Mouse (Mus musculus): ENCODE data around the gene Ptpre. TPM values are rescaled to one million over a fixed set of nuclear protein-coding genes. Genes with fewer than 3 reads are reported as not detected.

The Ptpre gene
- total and polyA plus RNA-seq, 3 experiments: 30.5 to 154 (median 119) TPM

DNA sequence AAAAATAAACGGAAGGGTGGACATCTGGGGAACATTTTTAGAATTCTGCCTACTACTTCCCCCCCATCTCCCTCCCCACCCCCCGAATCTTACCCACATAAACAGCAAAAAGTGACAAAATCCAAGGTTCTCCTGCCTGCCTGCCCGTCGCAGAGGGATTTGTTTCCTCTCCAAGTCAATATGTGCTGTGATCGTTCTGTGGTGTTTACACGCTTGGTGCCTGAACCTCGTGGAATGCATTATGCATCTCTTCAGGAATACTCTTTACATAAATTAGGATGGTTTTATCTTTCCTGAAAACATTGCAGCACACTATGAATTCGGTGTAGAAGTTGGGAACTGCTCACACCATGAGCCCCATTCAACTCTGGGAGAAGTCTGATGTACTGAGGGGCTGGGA is 26.7 kb downstream of the Ptpre start:
- no peaks in the 10 kb centered on the region for H3K9me3 ChIP-seq (replicated peaks)
- no peaks in the 10 kb centered on the region for H3K27me3 ChIP-seq (ENCODE audit: insufficient read depth, low read length)
- TF ChIP-seq TAL1 (conservative IDR thresholded peaks at IDR 0.05; ENCODE audit: low read depth, low read length): no peak
- TF ChIP-seq POLR2AphosphoS5 (IDR thresholded peaks at IDR 0.05; ENCODE audit: insufficient replicate concordance, low read depth, low read length): no peak
- TF ChIP-seq GATA2 (IDR thresholded peaks at IDR 0.05; ENCODE audit: borderline replicate concordance, low read depth, low read length): no peak
- no peak for TF ChIP-seq GATA1 (IDR thresholded peaks at IDR 0.05; ENCODE audit: borderline replicate concordance, low read length)
- TF ChIP-seq CTCF (IDR thresholded peaks at IDR 0.05; ENCODE audit: low read depth, low read length): no peak
- no peak overlapping the region for H3K4me3 ChIP-seq (ENCODE audit: low read depth, low read length)
- H3K4me1 ChIP-seq (ENCODE audit: insufficient read depth, low read depth, low read length): peaks cover 81% of the 10 kb centered on the region
- no peak for ATAC-seq (ENCODE audit: extremely low read depth, insufficient number of reproducible peaks, low FRiP score, poor library complexity, severe bottlenecking)
- no peak for DNase-seq (ENCODE audit: low spot score)
- H3K36me3 ChIP-seq (replicated peaks): peaks cover 95% of the 10 kb centered on the region

DNA sequence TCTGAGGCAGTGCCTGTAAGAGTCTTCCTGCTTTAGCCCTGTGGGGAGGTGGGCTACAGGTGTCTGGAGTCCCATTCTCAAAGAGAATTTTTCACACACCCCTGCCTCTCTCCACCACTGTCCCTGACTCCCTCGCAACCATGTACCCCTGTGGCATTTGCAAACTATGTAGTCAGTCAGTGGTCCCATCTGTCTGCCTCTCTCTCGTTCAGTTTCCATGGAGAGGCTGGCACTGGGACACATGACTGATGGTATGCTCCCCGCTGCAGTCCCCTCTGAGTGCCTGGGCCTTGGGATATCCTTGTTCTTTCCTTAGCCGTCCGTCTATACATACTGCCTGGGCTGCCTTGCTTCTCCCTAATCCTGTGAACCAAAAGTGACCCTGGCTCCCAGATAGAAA is 28.7 kb downstream of the Ptpre start:
- TF ChIP-seq POLR2AphosphoS5 (IDR thresholded peaks at IDR 0.05; ENCODE audit: insufficient replicate concordance, low read depth, low read length): no peak
- no peak for TF ChIP-seq GATA2 (IDR thresholded peaks at IDR 0.05; ENCODE audit: borderline replicate concordance, low read depth, low read length)
- TF ChIP-seq TAL1 (conservative IDR thresholded peaks at IDR 0.05; ENCODE audit: low read depth, low read length): no peak
- TF ChIP-seq GATA1 (IDR thresholded peaks at IDR 0.05; ENCODE audit: borderline replicate concordance, low read length): no peak
- TF ChIP-seq CTCF (IDR thresholded peaks at IDR 0.05; ENCODE audit: low read depth, low read length): no peak
- Histone ChIP-seq H3K36me3 (replicated peaks) (peaks cover 97% of the 10 kb centered on the region), H3K4me1 (ENCODE audit: insufficient read depth, low read depth, low read length) (peaks cover 85% of the 10 kb centered on the region), H3K27me3 (ENCODE audit: insufficient read depth, low read length) (no peaks in the 10 kb centered on the region), H3K4me3 (ENCODE audit: low read depth, low read length) (no peak overlapping the region), H3K9me3 (replicated peaks) (no peaks in the 10 kb centered on the region)
- DNase-seq (ENCODE audit: low spot score): no peak
- no peak for ATAC-seq (ENCODE audit: extremely low read depth, insufficient number of reproducible peaks, low FRiP score, poor library complexity, severe bottlenecking)

DNA sequence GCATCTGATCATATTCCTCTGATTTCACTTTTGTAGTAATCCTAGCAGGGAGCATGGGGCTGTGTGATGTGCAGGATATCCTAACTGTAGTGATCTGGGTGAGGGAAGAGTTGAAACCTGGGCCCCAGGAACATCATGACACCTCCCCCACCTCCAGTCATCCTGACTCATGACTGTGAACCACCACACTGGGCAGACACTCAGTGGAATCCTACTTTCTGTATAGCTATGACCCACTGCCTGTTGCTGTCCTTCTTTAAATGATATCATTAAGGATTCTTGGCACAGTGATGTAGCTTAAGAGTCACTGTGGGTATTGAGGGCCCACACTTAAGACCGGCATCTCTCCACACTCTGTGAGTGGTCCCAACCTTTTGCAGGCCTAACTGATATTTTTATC is 30.3 kb downstream of the Ptpre start:
- ATAC-seq (ENCODE audit: extremely low read depth, insufficient number of reproducible peaks, low FRiP score, poor library complexity, severe bottlenecking): peak; percentile 29; the same call in 1 of the 2 replicates
- no peak overlapping the region for H3K4me3 ChIP-seq (ENCODE audit: low read depth, low read length)
- DNase-seq (ENCODE audit: low spot score): no peak
- peaks cover 97% of the 10 kb centered on the region for H3K36me3 ChIP-seq (replicated peaks)
- no peaks in the 10 kb centered on the region for H3K9me3 ChIP-seq (replicated peaks)
- peaks cover 92% of the 10 kb centered on the region for H3K4me1 ChIP-seq (ENCODE audit: insufficient read depth, low read depth, low read length)
- H3K27me3 ChIP-seq (ENCODE audit: insufficient read depth, low read length): no peaks in the 10 kb centered on the region
- TF ChIP-seq POLR2AphosphoS5 (IDR thresholded peaks at IDR 0.05; ENCODE audit: insufficient replicate concordance, low read depth, low read length): no peak
- no peak for TF ChIP-seq GATA1 (IDR thresholded peaks at IDR 0.05; ENCODE audit: borderline replicate concordance, low read length)
- no peak for TF ChIP-seq CTCF (IDR thresholded peaks at IDR 0.05; ENCODE audit: low read depth, low read length)
- no peak for TF ChIP-seq GATA2 (IDR thresholded peaks at IDR 0.05; ENCODE audit: borderline replicate concordance, low read depth, low read length)
- TF ChIP-seq TAL1 (conservative IDR thresholded peaks at IDR 0.05; ENCODE audit: low read depth, low read length): no peak

DNA sequence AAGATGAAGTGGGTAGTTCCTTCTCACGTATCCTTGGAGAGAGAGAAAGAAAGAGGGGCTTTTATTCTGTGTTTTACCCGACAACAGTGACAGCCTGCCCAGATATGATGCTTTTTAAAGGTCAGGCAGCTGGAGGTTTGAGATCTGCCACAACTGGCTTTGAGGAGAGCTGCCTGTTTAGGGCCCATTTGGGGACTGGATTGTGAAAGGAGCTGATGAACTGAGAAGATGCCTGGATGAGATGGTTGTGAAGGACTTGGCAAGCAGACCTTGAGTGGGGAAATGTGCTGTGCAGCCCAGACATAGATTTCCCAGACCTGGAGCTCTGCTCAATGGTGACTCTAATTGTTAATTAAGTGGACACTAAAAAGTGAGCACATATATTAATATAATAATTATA is 31.3 kb downstream of the Ptpre start:
- Histone ChIP-seq H3K9me3 (replicated peaks) (no peaks in the 10 kb centered on the region), H3K4me3 (ENCODE audit: low read depth, low read length) (no peak overlapping the region), H3K4me1 (ENCODE audit: insufficient read depth, low read depth, low read length) (peaks cover 93% of the 10 kb centered on the region), H3K36me3 (replicated peaks) (peaks cover 97% of the 10 kb centered on the region), H3K27me3 (ENCODE audit: insufficient read depth, low read length) (no peaks in the 10 kb centered on the region)
- TF ChIP-seq TAL1 (conservative IDR thresholded peaks at IDR 0.05; ENCODE audit: low read depth, low read length): no peak
- ATAC-seq (ENCODE audit: extremely low read depth, insufficient number of reproducible peaks, low FRiP score, poor library complexity, severe bottlenecking) (no peak), DNase-seq (ENCODE audit: low spot score) (no peak)

DNA sequence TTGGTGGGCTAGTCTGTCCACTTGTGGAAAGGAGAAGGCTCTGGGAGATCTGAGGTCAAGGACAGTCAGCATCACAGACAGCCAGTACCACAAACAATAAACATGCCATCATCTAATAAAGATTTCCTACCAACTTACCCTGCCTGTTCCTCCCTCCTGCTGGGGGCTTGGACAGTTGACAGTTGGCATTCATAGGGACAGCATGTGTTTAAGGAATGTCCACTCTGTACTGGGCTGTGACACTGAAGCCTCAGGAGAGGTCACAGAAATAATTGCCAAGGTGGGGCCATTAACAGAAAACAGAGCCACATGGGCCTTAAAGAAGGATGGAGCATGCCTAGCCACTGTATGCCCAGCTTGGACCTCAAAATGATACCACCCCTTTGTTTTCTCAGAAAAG is 34.1 kb downstream of the Ptpre start:
- peaks cover 75% of the 10 kb centered on the region for H3K36me3 ChIP-seq (replicated peaks)
- DNase-seq (ENCODE audit: low spot score) (no peak), ATAC-seq (ENCODE audit: extremely low read depth, insufficient number of reproducible peaks, low FRiP score, poor library complexity, severe bottlenecking) (no peak)
- H3K4me1 ChIP-seq (ENCODE audit: insufficient read depth, low read depth, low read length): peaks cover 89% of the 10 kb centered on the region
- H3K27me3 ChIP-seq (ENCODE audit: insufficient read depth, low read length): no peaks in the 10 kb centered on the region
- TF ChIP-seq GATA2 (IDR thresholded peaks at IDR 0.05; ENCODE audit: borderline replicate concordance, low read depth, low read length): no peak
- no peak for TF ChIP-seq GATA1 (IDR thresholded peaks at IDR 0.05; ENCODE audit: borderline replicate concordance, low read length)
- no peak for TF ChIP-seq TAL1 (conservative IDR thresholded peaks at IDR 0.05; ENCODE audit: low read depth, low read length)
- no peak for TF ChIP-seq POLR2AphosphoS5 (IDR thresholded peaks at IDR 0.05; ENCODE audit: insufficient replicate concordance, low read depth, low read length)
- TF ChIP-seq CTCF (IDR thresholded peaks at IDR 0.05; ENCODE audit: low read depth, low read length): no peak
- H3K4me3 ChIP-seq (ENCODE audit: low read depth, low read length): no peak overlapping the region
- no peaks in the 10 kb centered on the region for H3K9me3 ChIP-seq (replicated peaks)

DNA sequence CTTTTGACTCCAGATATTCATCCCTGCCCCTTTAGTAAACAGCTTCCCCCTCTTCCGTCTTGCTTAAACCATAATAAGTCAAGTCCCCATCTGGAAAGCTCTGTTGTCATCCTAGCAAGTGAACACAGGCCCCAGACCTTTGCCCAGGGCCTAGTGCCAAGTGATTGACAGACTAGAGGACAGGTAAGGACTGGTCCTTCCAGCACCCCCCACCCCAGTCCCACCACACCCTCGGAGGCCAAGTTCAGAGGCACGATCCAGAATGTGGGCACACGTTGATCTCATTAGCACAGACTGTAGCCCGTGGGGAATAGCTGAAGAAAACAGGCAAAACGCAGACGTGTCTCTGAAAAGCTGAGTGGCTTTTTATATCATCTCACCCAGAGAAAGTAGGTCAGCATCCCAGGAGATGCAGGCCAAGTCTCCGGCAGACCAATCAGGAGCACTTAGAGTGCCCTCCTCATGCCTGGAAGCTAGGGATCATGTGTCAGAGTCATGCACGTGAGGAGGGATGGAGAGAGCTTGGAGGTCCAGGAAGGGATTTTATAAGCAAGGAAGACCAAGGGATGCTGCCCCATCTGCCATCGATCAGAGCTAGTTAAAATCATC is 34.8 kb downstream of the Ptpre start:
- Histone ChIP-seq H3K27me3 (ENCODE audit: insufficient read depth, low read length) (no peaks in the 10 kb centered on the region), H3K9me3 (replicated peaks) (no peaks in the 10 kb centered on the region), H3K4me1 (ENCODE audit: insufficient read depth, low read depth, low read length) (peaks cover 89% of the 10 kb centered on the region), H3K36me3 (replicated peaks) (peaks cover 74% of the 10 kb centered on the region), H3K4me3 (ENCODE audit: low read depth, low read length) (no peak overlapping the region; the same call in 1 of the 2 replicates)
- TF ChIP-seq GATA1 (IDR thresholded peaks at IDR 0.05; ENCODE audit: borderline replicate concordance, low read length) (no peak), TAL1 (conservative IDR thresholded peaks at IDR 0.05; ENCODE audit: low read depth, low read length) (no peak)
- DNase-seq (ENCODE audit: low spot score) (no peak), ATAC-seq (ENCODE audit: extremely low read depth, insufficient number of reproducible peaks, low FRiP score, poor library complexity, severe bottlenecking) (no peak)
